Mouse (Mus musculus): ENCODE results near the gene Tspan18.

GRCm38 (mm10) chr2:93220447-93220846, 113.9 kb downstream of the Tspan18 start:
- no peak for TF ChIP-seq CTCF (IDR thresholded peaks at IDR 0.05; ENCODE audit: extremely low read depth, insufficient read length, insufficient replicate concordance, low read depth, low read length)
- TF ChIP-seq POLR2A (IDR thresholded peaks at IDR 0.05; ENCODE audit: low read depth, low read length) = no peak
